ENCODE assay signal across 23 mouse cellular contexts in genomic region chr5:147191801-147192575, GRCm38 (mm10). TPM values are rescaled to one million over a fixed set of nuclear protein-coding genes. Genes with fewer than 3 reads are reported as not detected.
A peak's percentile ranks its signal among the peaks of the same experiment; 100 is the strongest.
DNase-seq lines count a peak whose midpoint lies in the region; ATAC-seq and TF ChIP-seq lines count a peak whose summit lies in the region.
"Had no signal": no experiment of that assay in that cellular context is flagged by ENCODE, and none has a peak within 500 bp of the region (broad histone marks: within the 10 kb centered on the region; RNA-seq: fewer than 3 reads in every experiment).

No protein-coding gene starts in this region.

- no peak overlapping the region for H3K9ac ChIP-seq in limb, embryonic 11.5 days (ENCODE audit: low read length)
- no peak overlapping the region for H3K9ac ChIP-seq in forebrain, postnatal 0 days
- no peak overlapping the region for H3K9ac ChIP-seq in midbrain, embryonic 13.5 days (replicated peaks)
- H3K9ac ChIP-seq: liver, embryonic 13.5 days had no signal

- no peaks in the 10 kb centered on the region for H3K9me3 ChIP-seq in limb, embryonic 11.5 days (ENCODE audit: control insufficient read depth, low read length)
- H3K9me3 ChIP-seq in limb, embryonic 10.5 days (replicated peaks), result no peaks in the 10 kb centered on the region
- H3K9me3 ChIP-seq in forebrain, postnatal 0 days (ENCODE audit: low read length), result no peaks in the 10 kb centered on the region
- H3K9me3 ChIP-seq in midbrain, embryonic 13.5 days, result no peaks in the 10 kb centered on the region
- H3K9me3 ChIP-seq: liver, embryonic 13.5 days; megakaryocyte, embryonic 14.5 days had no signal

- peak; percentile 34 for DNase-seq in limb, embryonic 11.5 days (ENCODE audit: low spot score)
- no peak for DNase-seq in limb, embryonic 10.5 days (ENCODE audit: low spot score)
- DNase-seq in brain, embryonic 14.5 days (ENCODE audit: low read depth), result peak; percentile 9
- peak; percentile 18 for DNase-seq in forebrain, postnatal 0 days
- DNase-seq in cerebellum, adult 9-10 months, result no peak
- DNase-seq in urinary bladder, postnatal 25 days (ENCODE audit: low spot score), result no peak
- no peak for DNase-seq in cerebellum, postnatal 10 days
- DNase-seq: cerebellum, postnatal 25 days; gastrocnemius, adult 2 months; heart, adult 11 months; kidney, adult 11 months; liver, embryonic 13.5 days; thymus, postnatal 36 days had no signal

- no peak overlapping the region for H3K4me3 ChIP-seq in limb, embryonic 11.5 days (ENCODE audit: low read depth, low read length)
- H3K4me3 ChIP-seq in limb, embryonic 10.5 days, result no peak overlapping the region
- no peak overlapping the region for H3K4me3 ChIP-seq in forebrain, postnatal 0 days (ENCODE audit: low read depth, low read length)
- peak overlapping the region; percentile 45 for H3K4me3 ChIP-seq in midbrain, embryonic 13.5 days (replicated peaks)
- H3K4me3 ChIP-seq: gastrocnemius, adult 2 months; liver, embryonic 13.5 days; megakaryocyte, embryonic 14.5 days had no signal

- H3K27ac ChIP-seq in limb, embryonic 11.5 days (replicated peaks; ENCODE audit: low read depth, low read length), result no peak overlapping the region
- no peak overlapping the region for H3K27ac ChIP-seq in limb, embryonic 10.5 days
- no peak overlapping the region for H3K27ac ChIP-seq in forebrain, postnatal 0 days (ENCODE audit: low read depth, low read length)
- no peak overlapping the region for H3K27ac ChIP-seq in midbrain, embryonic 13.5 days
- H3K27ac ChIP-seq: gastrocnemius, adult 2 months; kidney, postnatal 0 days; liver, embryonic 13.5 days had no signal

- H3K27me3 ChIP-seq in limb, embryonic 11.5 days (ENCODE audit: control insufficient read depth, insufficient read depth, low read length), result peaks cover 80% of the 10 kb centered on the region
- peaks cover 98% of the 10 kb centered on the region for H3K27me3 ChIP-seq in limb, embryonic 10.5 days (ENCODE audit: low read depth, poor library complexity, severe bottlenecking)
- H3K27me3 ChIP-seq in forebrain, postnatal 0 days (ENCODE audit: insufficient read depth, low read length), result peaks cover 84% of the 10 kb centered on the region
- peaks cover 97% of the 10 kb centered on the region for H3K27me3 ChIP-seq in midbrain, embryonic 13.5 days

- no peak for ATAC-seq in limb, embryonic 11.5 days (ENCODE audit: insufficient number of reproducible peaks, low FRiP score, low TSS enrichment, low read depth)
- ATAC-seq in forebrain, postnatal 0 days, result no peak
- no peak for ATAC-seq in midbrain, embryonic 13.5 days

- no peaks in the 10 kb centered on the region for H3K36me3 ChIP-seq in limb, embryonic 11.5 days (ENCODE audit: control insufficient read depth, insufficient read depth, low read length)
- H3K36me3 ChIP-seq in limb, embryonic 10.5 days, result no peaks in the 10 kb centered on the region
- no peaks in the 10 kb centered on the region for H3K36me3 ChIP-seq in forebrain, postnatal 0 days (ENCODE audit: insufficient read depth)
- H3K36me3 ChIP-seq in midbrain, embryonic 13.5 days, result no peaks in the 10 kb centered on the region
- H3K36me3 ChIP-seq: liver, embryonic 13.5 days had no signal

- TF ChIP-seq CTCF in brain, embryonic 14.5 days (IDR thresholded peaks at IDR 0.05; ENCODE audit: borderline replicate concordance, extremely low read depth, insufficient read depth, insufficient read length), result no peak
- TF ChIP-seq CTCF in forebrain, postnatal 0 days (IDR thresholded peaks at IDR 0.05; ENCODE audit: low read depth), result no peak

- 1% methylated on average over 24 of the region's 24 CpGs for WGBS in limb, embryonic 11.5 days
- WGBS in limb, embryonic 10.5 days, result 1% methylated on average over 24 of the region's 24 CpGs
- WGBS in forebrain, postnatal 0 days, result 4% methylated on average over 24 of the region's 24 CpGs
- WGBS in midbrain, embryonic 13.5 days, result 3% methylated on average over 24 of the region's 24 CpGs

- peaks cover 4% of the 10 kb centered on the region for H3K4me1 ChIP-seq in limb, embryonic 11.5 days (ENCODE audit: control insufficient read depth, insufficient read depth, low read length)
- peaks cover 12% of the 10 kb centered on the region for H3K4me1 ChIP-seq in limb, embryonic 10.5 days
- peaks cover 7% of the 10 kb centered on the region; the same call in 1 of the 2 replicates for H3K4me1 ChIP-seq in forebrain, postnatal 0 days (ENCODE audit: insufficient read depth)
- peaks cover 37% of the 10 kb centered on the region for H3K4me1 ChIP-seq in midbrain, embryonic 13.5 days (replicated peaks)

- no peak overlapping the region for H3K4me2 ChIP-seq in limb, embryonic 11.5 days (ENCODE audit: low read depth, severe bottlenecking)
- H3K4me2 ChIP-seq in forebrain, postnatal 0 days (ENCODE audit: low read depth), result no peak overlapping the region
- H3K4me2 ChIP-seq in midbrain, embryonic 13.5 days (replicated peaks), result peak overlapping the region; percentile 70
- H3K4me2 ChIP-seq: liver, embryonic 13.5 days had no signal

- no peak for TF ChIP-seq POLR2A in brain, embryonic 14.5 days (IDR thresholded peaks at IDR 0.05; ENCODE audit: borderline replicate concordance, extremely low read depth, insufficient read depth, insufficient read length, poor library complexity, severe bottlenecking)

RNA-seq across cellular contexts. Expression of gene Gsx1, which starts 3.5 kb away (rescaled TPM):
- polyA plus RNA-seq in limb, embryonic 11.5 days (2014; fragmentation: Nextera tagmentation; extraction: Ambion mirVana), result not detected in 2 replicates
- not detected in 2 replicates for polyA plus RNA-seq in limb, embryonic 10.5 days (2016; fragmentation: Nextera tagmentation; extraction: Ambion mirVana)
- polyA plus RNA-seq in brain, embryonic 14.5 days (2012; rRNA removed), result 9.8 and 11.2 TPM in 2 replicates
- 1.2 and 3.2 TPM in 2 replicates for total RNA-seq in forebrain, postnatal 0 days (2014; rRNA removed)
- polyA plus RNA-seq in forebrain, postnatal 0 days (2015; fragmentation: Nextera tagmentation; extraction: Ambion mirVana), result 1.2 and 1.4 TPM in 2 replicates
- 10.7 and 16.2 TPM in 2 replicates for polyA plus RNA-seq in midbrain, embryonic 13.5 days (2015; fragmentation: Nextera tagmentation; extraction: Ambion mirVana)
- total RNA-seq: adrenal gland, postnatal 4 days; gastrocnemius, adult 2 months; hematopoietic stem cell, adult 5-6 weeks had no signal
- polyA plus RNA-seq: C2C12; embryonic facial prominence, embryonic 14.5 days; heart, embryonic 14.5 days; kidney, postnatal 0 days; liver, embryonic 13.5 days; lung, embryonic 16.5 days; testis, adult 2 months had no signal

Comparison
In these comparisons a context has a peak if more than half of its experiments do, and no peak if none do; other contexts are left out.
1. DNase-seq: peak in limb, embryonic 11.5 days (single experiment), brain, embryonic 14.5 days (single experiment) and forebrain, postnatal 0 days (single experiment); none in limb, embryonic 10.5 days (single experiment), cerebellum, adult 9-10 months (single experiment), urinary bladder, postnatal 25 days (single experiment) and cerebellum, postnatal 10 days (0 of 2).